Mouse (Mus musculus) forebrain, embryonic 11.5 days (tissue): ENCODE results near the gene Edil3. TPM values are rescaled to one million over a fixed set of nuclear protein-coding genes. Genes with fewer than 3 reads are reported as not detected.

Experiments used
- ATAC-seq: fragments of 200-750 bp; cut with Nextera tagmentation; replicated peaks from 2 replicates; pipeline ENCODE4 v1.8.0; 2017; ENCODE audit warnings: moderate TSS enrichment; ENCODE audit not compliant: low FRiP score
- DNase-seq: peaks from one replicate; pipeline ENCODE4 v3.0.0-alpha.2; 2017; ENCODE audit warnings: low spot score
- H3K27ac ChIP-seq: fragments of 300-500 bp; sonication (generic); 2 replicates; pipeline ENCODE4 v1.5.1; 2014; ENCODE audit warnings: low read depth, low read length
- H3K27me3 ChIP-seq: fragments of 300-500 bp; sonication (generic); 2 replicates; pipeline ENCODE4 v1.6.1; 2014; ENCODE audit warnings: mild to moderate bottlenecking, low read length, mixed read lengths; ENCODE audit not compliant: control insufficient read depth, insufficient read depth
- H3K36me3 ChIP-seq: fragments of 300-500 bp; sonication (generic); 2 replicates; pipeline ENCODE4 v1.6.1; 2014; ENCODE audit warnings: mild to moderate bottlenecking, low read length, moderate library complexity, mixed read lengths; ENCODE audit not compliant: control insufficient read depth, insufficient read depth
- H3K4me1 ChIP-seq: fragments of 300-500 bp; sonication (generic); replicated peaks from 2 replicates; pipeline ENCODE4 v1.6.1; 2014; ENCODE audit warnings: low read length, mixed read lengths; ENCODE audit not compliant: control insufficient read depth, insufficient read depth
- H3K4me2 ChIP-seq: fragments of 300-500 bp; sonication (generic); 2 replicates; pipeline ENCODE4 v1.6.1; 2014; ENCODE audit warnings: low read depth, mild to moderate bottlenecking, low read length, moderate library complexity, mixed read lengths; ENCODE audit not compliant: severe bottlenecking
- H3K4me3 ChIP-seq: fragments of 300-500 bp; sonication (generic); 2 replicates; pipeline ENCODE4 v1.5.1; 2014; ENCODE audit warnings: low read depth, low read length
- H3K9ac ChIP-seq: fragments of 300-500 bp; sonication (generic); 2 replicates; pipeline ENCODE4 v1.6.1; 2014; ENCODE audit warnings: low read length
- H3K9me3 ChIP-seq: fragments of 300-500 bp; sonication (generic); 2 replicates; pipeline ENCODE4 v1.6.1; 2016; ENCODE audit warnings: low read length, mixed read lengths; ENCODE audit not compliant: control insufficient read depth
- WGBS: fragments of 180-500 bp; shearing (Covaris S2); extraction: QIAGEN DNeasy Blood & Tissue Kit; methylation state at CpG from one replicate; pipeline ENCODE4 v1.1.7; 2014; 5-methylcytosine and 5-hydroxymethylcytosine counted together
- polyA plus RNA-seq: library from polyadenylated mRNA; unstranded; fragments of >200 nt; fragmentation: Nextera tagmentation; extraction: Ambion mirVana; gene quantifications from 2 replicates; pipeline ENCODE4 v1.2.1, GENCODE M21; 2014

Edil3 gene
- polyA plus RNA-seq, 1 experiment from 2014 or later, result 29.4 TPM

DNA sequence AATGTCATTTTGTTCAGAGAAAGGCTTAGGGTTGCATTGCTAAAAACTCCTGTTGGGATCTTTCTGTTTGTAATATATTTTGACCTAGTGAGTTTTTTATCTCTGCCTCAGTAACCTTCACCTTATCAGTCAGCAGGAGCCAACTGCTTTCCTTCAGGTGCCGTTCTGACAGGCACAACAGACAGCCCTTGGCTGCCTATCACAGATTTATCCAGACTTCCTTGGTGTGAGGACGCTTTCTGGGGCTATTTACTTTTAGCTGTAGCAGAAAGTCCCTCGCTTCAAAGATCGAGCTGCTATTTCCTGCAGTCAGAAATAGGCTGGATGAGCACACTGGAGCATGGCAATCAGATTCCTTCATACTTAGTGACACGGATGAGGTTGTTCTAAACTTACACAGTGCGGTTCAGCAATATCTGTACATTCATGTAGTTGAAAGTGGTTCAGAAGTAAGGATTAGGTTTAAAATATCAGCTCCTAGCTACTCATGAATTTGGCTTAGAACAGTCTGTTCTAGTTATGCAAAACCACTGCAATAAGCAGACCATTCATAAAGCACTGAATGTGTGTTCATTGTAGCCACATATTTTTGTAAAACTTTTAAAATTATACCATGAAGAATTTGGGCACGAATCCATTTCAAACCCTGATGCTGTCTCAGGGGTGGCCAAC lies 514.8 kb downstream of the Edil3 start:
- Histone ChIP-seq H3K27ac (no peak overlapping the region), H3K4me1 (no peaks in the 10 kb centered on the region), H3K4me3 (no peak overlapping the region), H3K9me3 (no peaks in the 10 kb centered on the region), H3K9ac (no peak overlapping the region), H3K36me3 (no peaks in the 10 kb centered on the region), H3K4me2 (no peak overlapping the region), H3K27me3 (no peaks in the 10 kb centered on the region)
- ATAC-seq (no peak), DNase-seq (no peak)
- WGBS, result 82% methylated on average over 7 of the region's 7 CpGs

DNA sequence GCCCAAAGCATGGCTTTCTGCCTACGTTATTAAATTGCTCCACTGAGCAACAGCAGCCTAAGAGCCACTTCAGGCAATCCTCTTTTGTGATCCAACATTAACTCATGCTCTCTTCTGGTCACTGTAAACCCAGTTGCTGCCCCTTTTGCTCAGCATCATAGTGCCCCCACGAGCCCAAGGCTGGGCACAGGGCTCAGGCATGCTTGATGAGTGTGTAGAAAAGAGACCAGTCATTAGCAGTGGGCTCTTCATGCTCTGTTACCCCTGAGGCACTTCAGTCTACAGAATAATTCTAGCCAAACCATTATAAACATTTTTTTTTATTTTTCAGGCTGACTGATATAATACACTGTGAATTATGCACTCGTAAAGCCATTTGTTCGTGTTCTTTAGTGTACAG lies 517.8 kb downstream of the Edil3 start:
- peak; percentile 77 for ATAC-seq

GRCm38 (mm10) chr13:89339776-89340175 lies 518.5 kb downstream of the Edil3 start:
- no peaks in the 10 kb centered on the region for H3K27me3 ChIP-seq
- ATAC-seq (no peak), DNase-seq (no peak)
- no peak overlapping the region for H3K27ac ChIP-seq
- no peaks in the 10 kb centered on the region for H3K9me3 ChIP-seq
- H3K36me3 ChIP-seq, result no peaks in the 10 kb centered on the region
- no peak overlapping the region for H3K9ac ChIP-seq
- H3K4me1 ChIP-seq, result no peaks in the 10 kb centered on the region
- H3K4me3 ChIP-seq, result no peak overlapping the region
- 90% methylated on average over 3 of the region's 3 CpGs for WGBS
- no peak overlapping the region for H3K4me2 ChIP-seq

More for the DNA sequence above, 517.8 kb downstream of the Edil3 start:
- no peak overlapping the region for H3K9ac ChIP-seq
- no peak overlapping the region for H3K27ac ChIP-seq
- no peak for DNase-seq
- H3K4me2 ChIP-seq, result no peak overlapping the region
- H3K27me3 ChIP-seq, result no peaks in the 10 kb centered on the region
- H3K9me3 ChIP-seq, result no peaks in the 10 kb centered on the region
- H3K4me3 ChIP-seq, result no peak overlapping the region
- WGBS, result 57% methylated on average over 4 of the region's 4 CpGs
- no peaks in the 10 kb centered on the region for H3K4me1 ChIP-seq
- no peaks in the 10 kb centered on the region for H3K36me3 ChIP-seq

GRCm38 (mm10) chr13:89355234-89355633 lies 534.0 kb downstream of the Edil3 start:
- Histone ChIP-seq H3K4me3 (no peak overlapping the region), H3K4me1 (no peaks in the 10 kb centered on the region), H3K36me3 (no peaks in the 10 kb centered on the region), H3K9me3 (no peaks in the 10 kb centered on the region), H3K4me2 (no peak overlapping the region), H3K9ac (no peak overlapping the region), H3K27me3 (no peaks in the 10 kb centered on the region), H3K27ac (no peak overlapping the region)
- WGBS, result 79% methylated on average over 3 of the region's 3 CpGs
- ATAC-seq (no peak), DNase-seq (no peak)

DNA sequence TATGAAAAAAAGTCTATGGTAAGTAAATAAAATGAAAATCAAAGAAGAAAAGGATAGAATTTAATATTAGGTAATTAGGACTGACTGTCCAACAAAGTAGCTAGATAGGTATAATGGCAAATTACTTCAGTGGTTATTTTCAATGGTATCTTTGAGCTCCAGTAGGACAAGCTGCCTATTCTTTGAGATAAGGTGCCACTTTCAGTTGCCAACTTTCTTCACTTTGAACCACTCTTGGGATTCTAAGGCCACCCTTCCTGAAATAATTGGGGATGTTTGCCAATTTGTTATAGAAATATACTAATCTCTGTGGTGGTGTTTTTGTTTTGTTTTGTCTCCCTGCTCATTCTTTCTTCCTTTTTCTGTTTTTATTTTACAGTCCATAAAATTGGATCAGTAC lies 537.1 kb downstream of the Edil3 start:
- H3K9ac ChIP-seq, result no peak overlapping the region
- H3K27ac ChIP-seq, result no peak overlapping the region
- no peaks in the 10 kb centered on the region for H3K36me3 ChIP-seq
- H3K27me3 ChIP-seq, result no peaks in the 10 kb centered on the region
- no peaks in the 10 kb centered on the region for H3K9me3 ChIP-seq
- no peaks in the 10 kb centered on the region for H3K4me1 ChIP-seq
- H3K4me3 ChIP-seq, result no peak overlapping the region
- DNase-seq, result no peak
- H3K4me2 ChIP-seq, result no peak overlapping the region
- no peak for ATAC-seq

DNA sequence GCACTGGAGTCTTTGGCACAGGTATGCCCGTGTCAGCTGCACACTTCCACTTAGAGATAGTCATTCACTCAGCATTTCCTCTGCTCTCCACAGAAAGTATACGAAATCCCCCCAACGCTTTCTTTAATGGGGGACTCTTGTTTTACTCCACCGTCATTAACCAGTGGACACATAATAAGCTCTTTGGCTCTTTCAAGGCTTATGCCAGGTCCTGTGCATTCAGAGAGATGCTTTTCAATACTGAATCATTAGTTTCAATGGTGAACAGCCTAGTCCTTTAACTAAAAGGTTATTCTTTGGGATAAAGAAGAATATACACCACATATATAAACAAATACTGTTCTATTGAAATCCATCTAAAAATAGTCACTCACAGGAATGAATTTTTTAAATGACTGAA lies 541.0 kb downstream of the Edil3 start:
- 51% methylated on average over 4 of the region's 4 CpGs for WGBS
- Histone ChIP-seq H3K4me1 (no peaks in the 10 kb centered on the region), H3K27ac (no peak overlapping the region), H3K9ac (no peak overlapping the region), H3K27me3 (no peaks in the 10 kb centered on the region), H3K4me3 (no peak overlapping the region), H3K4me2 (no peak overlapping the region), H3K36me3 (no peaks in the 10 kb centered on the region), H3K9me3 (no peaks in the 10 kb centered on the region)
- ATAC-seq, result peak; percentile 64; the same call in 1 of the 2 replicates
- no peak for DNase-seq

GRCm38 (mm10) chr13:89371253-89371652 lies 550.0 kb downstream of the Edil3 start:
- H3K27me3 ChIP-seq, result no peaks in the 10 kb centered on the region
- no peaks in the 10 kb centered on the region for H3K36me3 ChIP-seq
- no peak for ATAC-seq
- H3K27ac ChIP-seq, result no peak overlapping the region
- H3K9ac ChIP-seq, result no peak overlapping the region
- DNase-seq, result no peak
- H3K4me2 ChIP-seq, result no peak overlapping the region
- no peak overlapping the region for H3K4me3 ChIP-seq
- no peaks in the 10 kb centered on the region for H3K9me3 ChIP-seq
- no peaks in the 10 kb centered on the region for H3K4me1 ChIP-seq

- Histone ChIP-seq H3K4me3 (no peak overlapping the region), H3K36me3 (no peaks in the 10 kb centered on the region), H3K9ac (no peak overlapping the region), H3K9me3 (no peaks in the 10 kb centered on the region), H3K4me1 (no peaks in the 10 kb centered on the region), H3K27me3 (no peaks in the 10 kb centered on the region), H3K27ac (no peak overlapping the region), H3K4me2 (no peak overlapping the region)
- DNase-seq (no peak), ATAC-seq (no peak)
- 76% methylated on average over 5 of the region's 5 CpGs for WGBS
Observed at GRCm38 (mm10) chr13:89371656-89372240, 550.5 kb downstream of the Edil3 start.
